Mouse (Mus musculus): Measurements from ENCODE around the gene Snx22.

DNA sequence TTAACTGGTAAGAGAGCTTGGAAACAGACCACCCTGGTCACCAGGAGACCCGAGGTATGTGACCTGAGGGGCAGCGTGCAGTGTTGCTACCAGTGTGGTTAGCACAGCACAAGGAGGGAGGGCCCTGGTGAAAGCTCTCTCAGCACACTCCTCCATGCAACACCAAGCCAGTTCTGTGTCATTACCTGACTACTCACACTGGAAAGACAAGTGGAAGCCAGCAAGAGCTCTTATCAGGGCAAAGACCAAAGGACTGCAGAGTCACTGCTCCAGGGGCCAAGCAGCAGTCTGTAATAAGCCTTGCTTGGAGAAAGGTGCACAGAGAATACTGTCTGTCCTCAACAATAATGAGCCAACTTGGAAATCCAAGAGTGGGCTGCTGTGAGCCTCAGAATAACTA, 23.1 kb upstream of the Snx22 start:
- TF ChIP-seq GATA1 (IDR thresholded peaks at IDR 0.05; ENCODE audit: low read length) (no peak), TAL1 (IDR thresholded peaks at IDR 0.05; ENCODE audit: low read length) (no peak)

All from erythroblast, embryonic 14.5 days (primary cell).